ENCODE assay signal across 18 mouse cellular contexts in genomic region chr15:83482645-83483224, GRCm38 (mm10). TPM values are rescaled to one million over a fixed set of nuclear protein-coding genes. Genes with fewer than 3 reads are reported as not detected.
DNase-seq lines count a peak whose midpoint lies in the region; ATAC-seq and TF ChIP-seq lines count a peak whose summit lies in the region.
"Had no signal": no experiment of that assay in that cellular context is flagged by ENCODE, and none has a peak within 500 bp of the region (broad histone marks: within the 10 kb centered on the region; RNA-seq: fewer than 3 reads in every experiment).

No protein-coding gene starts in this region.

- ATAC-seq in forebrain, postnatal 0 days = no peak
- ATAC-seq: forebrain, embryonic 13.5 days; hindbrain, embryonic 16.5 days; intestine, postnatal 0 days had no signal

- no peak for DNase-seq in forebrain, embryonic 10.5 days (ENCODE audit: extremely low spot score, low spot score)
- no peak for DNase-seq in forebrain, postnatal 0 days
- peak; percentile 51 for DNase-seq in brain, adult 2 months (ENCODE audit: low read depth, low spot score)
- no peak for DNase-seq in layer of hippocampus, adult 9-11 months
- no peak for DNase-seq in gastrocnemius, postnatal 4 days (ENCODE audit: low spot score in 2 of 2)
- DNase-seq in right cerebral cortex, postnatal 4 days = no peak
- DNase-seq: cerebellum, adult 8-10 months had no signal

- H3K4me1 ChIP-seq in forebrain, embryonic 10.5 days = peaks cover 11% of the 10 kb centered on the region
- H3K4me1 ChIP-seq in forebrain, postnatal 0 days (ENCODE audit: insufficient read depth) = no peaks in the 10 kb centered on the region
- H3K4me1 ChIP-seq in megakaryocyte, embryonic 14.5 days = peaks cover 32% of the 10 kb centered on the region
- H3K4me1 ChIP-seq: forebrain, embryonic 13.5 days; neural tube, embryonic 12.5 days had no signal

- TF ChIP-seq CTCF in forebrain, postnatal 0 days (IDR thresholded peaks at IDR 0.05; ENCODE audit: low read depth) = no peak
- no peak for TF ChIP-seq CTCF in C2C12 (IDR thresholded peaks at IDR 0.05; ENCODE audit: control insufficient read depth, insufficient read depth, insufficient read length)

- H3K9ac ChIP-seq in forebrain, postnatal 0 days = no peak overlapping the region
- H3K9ac ChIP-seq: forebrain, embryonic 13.5 days; heart, embryonic 13.5 days; liver, embryonic 15.5 days; neural tube, embryonic 12.5 days had no signal

- no peaks in the 10 kb centered on the region for H3K79me2 ChIP-seq in C2C12 (ENCODE audit: control insufficient read depth, insufficient read depth)

- H3K27me3 ChIP-seq in forebrain, embryonic 10.5 days (ENCODE audit: poor library complexity, severe bottlenecking) = no peaks in the 10 kb centered on the region
- no peaks in the 10 kb centered on the region for H3K27me3 ChIP-seq in forebrain, postnatal 0 days (ENCODE audit: insufficient read depth, low read length)
- H3K27me3 ChIP-seq in C2C12 (ENCODE audit: control insufficient read depth, insufficient read depth, insufficient read length) = no peaks in the 10 kb centered on the region
- H3K27me3 ChIP-seq in megakaryocyte, embryonic 14.5 days (replicated peaks) = peaks cover 19% of the 10 kb centered on the region
- H3K27me3 ChIP-seq: forebrain, embryonic 13.5 days; heart, embryonic 13.5 days; liver, embryonic 15.5 days; neural tube, embryonic 12.5 days had no signal

- no peak overlapping the region for H3ac ChIP-seq in C2C12 (ENCODE audit: control insufficient read depth, insufficient read length, low read depth)

- 0 out of 2 replicates have a peak overlapping the region, but pooled peaks have one; percentile 11 for H3K27ac ChIP-seq in forebrain, embryonic 10.5 days
- H3K27ac ChIP-seq in forebrain, postnatal 0 days (ENCODE audit: low read depth, low read length) = no peak overlapping the region
- H3K27ac ChIP-seq: forebrain, embryonic 13.5 days; heart, embryonic 13.5 days; liver, embryonic 15.5 days; neural tube, embryonic 12.5 days had no signal

- no peak overlapping the region for H3K4me2 ChIP-seq in forebrain, postnatal 0 days (ENCODE audit: low read depth)
- H3K4me2 ChIP-seq: forebrain, embryonic 13.5 days; heart, embryonic 13.5 days; liver, embryonic 15.5 days; neural tube, embryonic 12.5 days had no signal

- WGBS in forebrain, embryonic 10.5 days = 82% methylated on average over 8 of the region's 8 CpGs
- WGBS in forebrain, postnatal 0 days = 81% methylated on average over 8 of the region's 8 CpGs

- no peak overlapping the region for H3K4me3 ChIP-seq in forebrain, embryonic 10.5 days
- H3K4me3 ChIP-seq in forebrain, postnatal 0 days (ENCODE audit: low read depth, low read length) = no peak overlapping the region
- H3K4me3 ChIP-seq in C2C12 (ENCODE audit: insufficient read depth, poor library complexity, severe bottlenecking) = no peak overlapping the region
- H3K4me3 ChIP-seq in megakaryocyte, embryonic 14.5 days (replicated peaks) = peak overlapping the region; percentile 2
- H3K4me3 ChIP-seq: forebrain, embryonic 13.5 days; heart, embryonic 13.5 days; liver, embryonic 15.5 days; neural tube, embryonic 12.5 days had no signal

- H3K36me3 ChIP-seq in forebrain, embryonic 10.5 days (replicated peaks) = peaks cover 29% of the 10 kb centered on the region
- H3K36me3 ChIP-seq in forebrain, postnatal 0 days (ENCODE audit: insufficient read depth) = peaks cover 34% of the 10 kb centered on the region
- H3K36me3 ChIP-seq in C2C12 (ENCODE audit: control insufficient read depth, insufficient read depth) = peaks cover 3% of the 10 kb centered on the region
- H3K36me3 ChIP-seq in megakaryocyte, embryonic 14.5 days (replicated peaks; ENCODE audit: low read length) = peaks cover 15% of the 10 kb centered on the region
- H3K36me3 ChIP-seq: liver, embryonic 15.5 days had no signal

- H3K9me3 ChIP-seq in forebrain, embryonic 10.5 days = no peaks in the 10 kb centered on the region
- H3K9me3 ChIP-seq in forebrain, postnatal 0 days (ENCODE audit: low read length) = no peaks in the 10 kb centered on the region
- no peaks in the 10 kb centered on the region for H3K9me3 ChIP-seq in megakaryocyte, embryonic 14.5 days
- H3K9me3 ChIP-seq: forebrain, embryonic 13.5 days; heart, embryonic 13.5 days; liver, embryonic 15.5 days; neural tube, embryonic 12.5 days had no signal

- no peaks in the 10 kb centered on the region for H3K79me3 ChIP-seq in C2C12 (ENCODE audit: low read depth)

TF ChIP-seq in C2C12, 6 proteins besides CTCF, POLR2A, EP300 and RAD21:
- TF ChIP-seq FOSL1 (IDR thresholded peaks at IDR 0.05; ENCODE audit: insufficient read depth, low read length, poor library complexity, severe bottlenecking) (no peak), MYOD1 (IDR thresholded peaks at IDR 0.05; ENCODE audit: control insufficient read depth, insufficient read length, low read depth) (peak; percentile 3), MYOG (IDR thresholded peaks at IDR 0.05; ENCODE audit: control insufficient read depth, extremely low read depth, insufficient read length) (no peak), CEBPB (IDR thresholded peaks at IDR 0.05; ENCODE audit: low read depth) (peak; percentile 60), MAX (IDR thresholded peaks at IDR 0.05) (no peak)

RNA-seq across cellular contexts. Expression of gene Pacsin2, which starts 18.3 kb away (rescaled TPM):
- 55.4 and 57.8 TPM in 2 replicates for polyA plus RNA-seq in forebrain, embryonic 10.5 days (2016; fragmentation: Nextera tagmentation; extraction: Ambion mirVana)
- total RNA-seq in forebrain, postnatal 0 days (2014; rRNA removed) = 13.8 and 20.9 TPM in 2 replicates
- 10.4 and 16.5 TPM in 2 replicates for polyA plus RNA-seq in forebrain, postnatal 0 days (2015; fragmentation: Nextera tagmentation; extraction: Ambion mirVana)
- polyA plus RNA-seq in C2C12 (2012; fragmentation: generic; extraction: Trizol) = 101 TPM
- polyA plus RNA-seq in megakaryocyte, embryonic 14.5 days (2012; ENCODE audit: insufficient read depth, low replicate concordance) = 39.9 and 82.1 TPM in 2 replicates
- total RNA-seq in gastrocnemius, postnatal 4 days (2021) = 10 to 100 TPM; 62.7 to 66.9 TPM

RNA-seq across cellular contexts. Expression of gene Ttll1, which starts 28.0 kb away (rescaled TPM):
- 33.3 and 33.7 TPM in 2 replicates for polyA plus RNA-seq in forebrain, embryonic 10.5 days (2016; fragmentation: Nextera tagmentation; extraction: Ambion mirVana)
- 39.5 and 47.4 TPM in 2 replicates for total RNA-seq in forebrain, postnatal 0 days (2014; rRNA removed)
- polyA plus RNA-seq in forebrain, postnatal 0 days (2015; fragmentation: Nextera tagmentation; extraction: Ambion mirVana) = 76.2 and 115 TPM in 2 replicates
- polyA plus RNA-seq in C2C12 (2012; fragmentation: generic; extraction: Trizol) = 28.5 TPM
- polyA plus RNA-seq in megakaryocyte, embryonic 14.5 days (2012; ENCODE audit: insufficient read depth, low replicate concordance) = 8.3 TPM in 1 of 2 replicates, not detected in the other
- 1 to 10 TPM; 7.2 to 8.2 TPM for total RNA-seq in gastrocnemius, postnatal 4 days (2021)

RNA-seq across cellular contexts. Expression of gene Bik, which starts 43.9 kb away (rescaled TPM):
- 2.1 and 2.3 TPM in 2 replicates for polyA plus RNA-seq in forebrain, embryonic 10.5 days (2016; fragmentation: Nextera tagmentation; extraction: Ambion mirVana)
- total RNA-seq in forebrain, postnatal 0 days (2014; rRNA removed) = not detected in 2 replicates
- 0.33 and 0.84 TPM in 2 replicates for polyA plus RNA-seq in forebrain, postnatal 0 days (2015; fragmentation: Nextera tagmentation; extraction: Ambion mirVana)
- 0.91 TPM for polyA plus RNA-seq in C2C12 (2012; fragmentation: generic; extraction: Trizol)
- 3.1 and 3.5 TPM in 2 replicates for polyA plus RNA-seq in megakaryocyte, embryonic 14.5 days (2012; ENCODE audit: insufficient read depth, low replicate concordance)
- 1 to 10 TPM; 2.7 to 4.0 TPM for total RNA-seq in gastrocnemius, postnatal 4 days (2021)
- total RNA-seq: layer of hippocampus, postnatal 25 days; left cerebral cortex, postnatal 10 days; monocyte, adult 5-6 weeks had no signal
